Mouse (Mus musculus) bone marrow, adult 2 months (tissue): ENCODE data around the gene Farp1. TPM values are rescaled to one million over a fixed set of nuclear protein-coding genes. Genes with fewer than 3 reads are reported as not detected.
"Not testable (repeated sequence)": the region's sequence is repeated elsewhere in the genome, so short reads cannot be mapped to it uniquely, and the experiment has no call there.

Source experiments
- H3K27ac ChIP-seq: fragments of 200-500 bp; 2 replicates; pipeline ENCODE4 v1.5.1; 2012; ENCODE audit warnings: low read depth, mild to moderate bottlenecking, control low read depth, inconsistent platforms, low read length; ENCODE audit not compliant: control insufficient read depth, poor library complexity, insufficient read depth
- H3K4me1 ChIP-seq: fragments of 200-500 bp; 2 replicates; pipeline ENCODE4 v1.6.1; 2011; ENCODE audit warnings: low read length; ENCODE audit not compliant: control insufficient read depth, insufficient read depth
- H3K4me3 ChIP-seq: fragments of 200-500 bp; replicated peaks from 2 replicates; pipeline ENCODE3; 2011; ENCODE audit warnings: mild to moderate bottlenecking, low read depth, low read length, control low read depth; ENCODE audit not compliant: control insufficient read depth
- CTCF ChIP-seq: fragments of 200-500 bp; IDR thresholded peaks from 2 replicates; pipeline ENCODE4 v1.5.1; 2011; ENCODE audit warnings: low read length, control low read depth; ENCODE audit not compliant: control insufficient read depth, insufficient read depth
- POLR2A ChIP-seq: fragments of 200-500 bp; IDR thresholded peaks from 2 replicates; pipeline ENCODE4 v1.6.1; 2011; ENCODE audit warnings: low read depth, mild to moderate bottlenecking, control low read depth, low read length, borderline replicate concordance; ENCODE audit not compliant: control insufficient read depth
- WGBS: fragments of 180-500 bp; shearing (Covaris S2); methylation state at CpG from one replicate; pipeline ENCODE4 v1.1.7; 2018; 5-methylcytosine and 5-hydroxymethylcytosine counted together
- polyA plus RNA-seq: library from polyadenylated mRNA; stranded (reverse); fragments of >200 nt; gene quantifications from 2 replicates; pipeline ENCODE4 v1.2.4, GENCODE M21; 2011; ENCODE audit warnings: low replicate concordance; ENCODE audit not compliant: missing spikeins, insufficient read depth, insufficient read length

The Farp1 gene
- polyA plus RNA-seq, 1 experiment: 4.2 TPM

- WGBS: 82% methylated on average over 20 of the region's 20 CpGs
Observed at GRCm38 (mm10) chr14:121128858-121129800, 94.1 kb downstream of the Farp1 start.

GRCm38 (mm10) chr14:121130351-121130750 lies 95.4 kb downstream of the Farp1 start:
- WGBS: 75% methylated on average over 1 of the region's 1 CpGs
- H3K4me1 ChIP-seq, H3K27ac ChIP-seq, H3K4me3 ChIP-seq: not testable (repeated sequence)

More at GRCm38 (mm10) chr14:121128858-121129800, 94.1 kb downstream of the Farp1 start:
- no peak overlapping the region for H3K4me3 ChIP-seq
- no peak overlapping the region for H3K27ac ChIP-seq
- TF ChIP-seq CTCF (no peak), POLR2A (no peak)
- no peaks in the 10 kb centered on the region; the same call in 1 of the 2 replicates for H3K4me1 ChIP-seq

GRCm38 (mm10) chr14:121134414-121134813 lies 99.4 kb downstream of the Farp1 start:
- Histone ChIP-seq H3K27ac (no peak overlapping the region), H3K4me1 (no peaks in the 10 kb centered on the region; the same call in 1 of the 2 replicates), H3K4me3 (no peak overlapping the region)
- no peak for TF ChIP-seq CTCF
- TF ChIP-seq POLR2A: no peak
- 61% methylated on average over 3 of the region's 3 CpGs for WGBS

GRCm38 (mm10) chr14:121143831-121144455 lies 108.9 kb downstream of the Farp1 start:
- Histone ChIP-seq H3K4me1 (peaks cover 3% of the 10 kb centered on the region), H3K4me3 (no peak overlapping the region), H3K27ac (no peak overlapping the region)
- no peak for TF ChIP-seq POLR2A
- TF ChIP-seq CTCF: no peak
- 78% methylated on average over 7 of the region's 7 CpGs for WGBS

GRCm38 (mm10) chr14:121144496-121144895 lies 109.5 kb downstream of the Farp1 start:
- H3K27ac ChIP-seq: no peak overlapping the region
- 79% methylated on average over 2 of the region's 2 CpGs for WGBS
- peaks cover 3% of the 10 kb centered on the region for H3K4me1 ChIP-seq
- TF ChIP-seq POLR2A (no peak), CTCF (no peak)
- H3K4me3 ChIP-seq: no peak overlapping the region

- peaks cover 3% of the 10 kb centered on the region for H3K4me1 ChIP-seq
- no peak overlapping the region for H3K4me3 ChIP-seq
- no peak overlapping the region for H3K27ac ChIP-seq
- 75% methylated on average over 3 of the region's 3 CpGs for WGBS
- TF ChIP-seq POLR2A: no peak
- no peak for TF ChIP-seq CTCF
Observed at GRCm38 (mm10) chr14:121145291-121145690, 110.3 kb downstream of the Farp1 start.

GRCm38 (mm10) chr14:121145698-121146097 lies 110.7 kb downstream of the Farp1 start:
- no peak for TF ChIP-seq POLR2A
- TF ChIP-seq CTCF: no peak
- H3K27ac ChIP-seq: no peak overlapping the region
- H3K4me1 ChIP-seq: peaks cover 3% of the 10 kb centered on the region
- 16% methylated on average over 10 of the region's 10 CpGs for WGBS
- no peak overlapping the region for H3K4me3 ChIP-seq

GRCm38 (mm10) chr14:121146213-121146612 lies 111.2 kb downstream of the Farp1 start:
- Histone ChIP-seq H3K4me1 (peaks cover 3% of the 10 kb centered on the region), H3K4me3 (no peak overlapping the region), H3K27ac (no peak overlapping the region)
- TF ChIP-seq CTCF: no peak
- no peak for TF ChIP-seq POLR2A
- 9% methylated on average over 7 of the region's 7 CpGs for WGBS
